Mouse (Mus musculus) small intestine, adult 2 months (tissue): ENCODE measurements around the gene Lpcat1.

ENCODE experiments used
- CTCF ChIP-seq: fragments of 200-500 bp; IDR thresholded peaks from 2 replicates; pipeline ENCODE4 v1.5.1; 2012; ENCODE audit warnings: low read depth, mild to moderate bottlenecking, control low read depth, inconsistent platforms, low read length, moderate library complexity, mixed read lengths; ENCODE audit not compliant: insufficient replicate concordance, insufficient read length; ENCODE audit errors: extremely low read depth
- POLR2A ChIP-seq: fragments of 200-500 bp; IDR thresholded peaks from 2 replicates; pipeline ENCODE4 v1.6.1; 2012; ENCODE audit warnings: low read depth, mild to moderate bottlenecking, control low read depth, inconsistent platforms, low read length, moderate library complexity

- TF ChIP-seq CTCF (no peak), POLR2A (no peak)
Observed at GRCm38 (mm10) chr13:73489986-73490385, 23.0 kb downstream of the Lpcat1 start.
